Mouse (Mus musculus) CH12.LX (cell line): Measurements from ENCODE around the gene Smarca4. TPM values are rescaled to one million over a fixed set of nuclear protein-coding genes. Genes with fewer than 3 reads are reported as not detected.

ENCODE experiments used
- DNase-seq: peaks from one replicate; pipeline ENCODE4 v3.0.0-alpha.2; 2013; ENCODE audit errors: extremely low read depth
- H3K27ac ChIP-seq: 2 replicates; pipeline ENCODE4 v1.5.1; 2012; ENCODE audit warnings: low read depth, mild to moderate bottlenecking, control low read depth, moderate library complexity; ENCODE audit not compliant: insufficient read depth
- H3K27me3 ChIP-seq: replicated peaks from 2 replicates; pipeline ENCODE3; 2012; ENCODE audit warnings: inconsistent platforms
- H3K36me3 ChIP-seq, 2 experiments: replicated peaks in 1 of 2; 2 replicates each; pipeline versions ENCODE3 to v1.6.1; 2012; ENCODE audit warnings: inconsistent platforms in 1 of 2, low read length in 1 of 2, mild to moderate bottlenecking in 1 of 2, mixed read lengths in 1 of 2, moderate library complexity in 1 of 2; ENCODE audit not compliant: control insufficient read depth in 1 of 2, insufficient read depth in 1 of 2
- H3K4me1 ChIP-seq, 2 experiments: 2 replicates each; pipeline ENCODE4 v1.6.1; 2012; ENCODE audit warnings: inconsistent platforms in 1 of 2, moderate library complexity in 1 of 2; ENCODE audit not compliant: insufficient read depth in 2 of 2, control insufficient read depth in 1 of 2
- H3K4me2 ChIP-seq: 2 replicates; pipeline ENCODE4 v1.6.1; 2012; ENCODE audit warnings: low read depth, mild to moderate bottlenecking, control low read depth; ENCODE audit not compliant: poor library complexity, insufficient read depth, severe bottlenecking
- H3K4me3 ChIP-seq, 3 experiments: fragments of 150-350 bp in 1 of 3; sonication (generic) in 1 of 3; replicated peaks in 1 of 3; 2 replicates each; pipeline versions ENCODE3 to v1.5.1; 2011 to 2012; ENCODE audit warnings: low read depth in 2 of 3, low read length in 2 of 3, mild to moderate bottlenecking in 2 of 3, moderate library complexity in 2 of 3, control low read depth in 1 of 3, improper control_type of control experiment in 1 of 3, inconsistent platforms in 1 of 3, mixed read lengths in 1 of 3; ENCODE audit not compliant: poor library complexity in 1 of 3
- H3K79me2 ChIP-seq: replicated peaks from 2 replicates; pipeline ENCODE4 v1.6.1; 2012; ENCODE audit warnings: mild to moderate bottlenecking, moderate library complexity; ENCODE audit not compliant: control insufficient read depth, poor library complexity, insufficient read depth, severe bottlenecking; ENCODE audit errors: extremely low read depth
- H3K9ac ChIP-seq: 2 replicates; pipeline ENCODE4 v1.6.1; 2012; ENCODE audit warnings: low read depth, mild to moderate bottlenecking, control low read depth, moderate library complexity; ENCODE audit not compliant: insufficient read depth
- H3K9me3 ChIP-seq: replicated peaks from 2 replicates; pipeline ENCODE3; 2012; ENCODE audit warnings: low read length, inconsistent platforms, mixed read lengths
- BHLHE40 ChIP-seq: IDR thresholded peaks from 2 replicates; pipeline ENCODE4 v1.6.1; 2011; ENCODE audit warnings: mild to moderate bottlenecking, low read depth, low read length, improper control_type of control experiment
- CHD2 ChIP-seq: IDR thresholded peaks from 2 replicates; pipeline ENCODE4 v1.6.1; 2011; ENCODE audit warnings: low read length, improper control_type of control experiment
- ELF1 ChIP-seq: IDR thresholded peaks from 2 replicates; pipeline ENCODE4 v1.6.1; 2014; ENCODE audit warnings: low read depth, mild to moderate bottlenecking, inconsistent platforms, low read length, improper control_type of control experiment
- EP300 ChIP-seq: IDR thresholded peaks from 2 replicates; pipeline ENCODE4 v1.6.1; 2011; ENCODE audit warnings: low read length, improper control_type of control experiment
- ETS1 ChIP-seq: conservative IDR thresholded peaks from 2 replicates; pipeline ENCODE4 v1.6.1; 2012; ENCODE audit warnings: low read depth, mild to moderate bottlenecking, inconsistent platforms, low read length, improper control_type of control experiment, moderate library complexity
- GABPA ChIP-seq: IDR thresholded peaks from 2 replicates; pipeline ENCODE4 v1.6.1; 2012; ENCODE audit warnings: low read depth, low read length, improper control_type of control experiment, inconsistent platforms; ENCODE audit not compliant: insufficient replicate concordance
- HCFC1 ChIP-seq: IDR thresholded peaks from 2 replicates; pipeline ENCODE4 v1.6.1; 2012; ENCODE audit warnings: low read depth, mild to moderate bottlenecking, inconsistent platforms, low read length, improper control_type of control experiment
- MAFK ChIP-seq: IDR thresholded peaks from 2 replicates; pipeline ENCODE4 v1.6.1; 2011; ENCODE audit warnings: low read length, improper control_type of control experiment; ENCODE audit not compliant: insufficient replicate concordance
- MAX ChIP-seq: IDR thresholded peaks from 2 replicates; pipeline ENCODE4 v1.6.1; 2011; ENCODE audit warnings: low read length, improper control_type of control experiment
- MAZ ChIP-seq: IDR thresholded peaks from 2 replicates; pipeline ENCODE4 v1.6.1; 2012; ENCODE audit warnings: low read depth, mild to moderate bottlenecking, inconsistent platforms, low read length, improper control_type of control experiment, moderate library complexity
- MYC ChIP-seq: IDR thresholded peaks from 2 replicates; pipeline ENCODE4 v1.6.1; 2011; ENCODE audit warnings: low read depth, mild to moderate bottlenecking, improper control_type of control experiment, low read length
- NELFE ChIP-seq: IDR thresholded peaks from 2 replicates; pipeline ENCODE4 v1.6.1; 2011; ENCODE audit warnings: low read depth, low read length, improper control_type of control experiment
- TCF12 ChIP-seq: IDR thresholded peaks from 2 replicates; pipeline ENCODE4 v1.6.1; 2014; ENCODE audit warnings: low read depth, mild to moderate bottlenecking, inconsistent platforms, low read length, improper control_type of control experiment
- UBTF ChIP-seq: IDR thresholded peaks from 2 replicates; pipeline ENCODE4 v1.6.1; 2012; ENCODE audit warnings: low read depth, mild to moderate bottlenecking, inconsistent platforms, low read length, improper control_type of control experiment, moderate library complexity
- USF2 ChIP-seq: conservative IDR thresholded peaks from 2 replicates; pipeline ENCODE4 v1.6.1; 2011; ENCODE audit warnings: low read depth, low read length, improper control_type of control experiment
- ZMIZ1 ChIP-seq: IDR thresholded peaks from 2 replicates; pipeline ENCODE4 v1.6.1; 2012; ENCODE audit warnings: low read depth, mild to moderate bottlenecking, inconsistent platforms, low read length, improper control_type of control experiment
- dilution Hi-C: fragments of 300-500 bp; cut with MboI; formaldehyde crosslinking; loops from 2 replicates; pipeline ENCODE4 v1.14.3; 2020; ENCODE audit warnings: low sequenced_read_pairs; ENCODE audit not compliant: extremely low pct_unique_long_range_greater_than_20kb, extremely low pct_ligation_motif_present
- in situ Hi-C: fragments of 300-500 bp; cut with MboI; formaldehyde crosslinking; loops from 3 replicates; pipeline ENCODE4 v1.14.3; 2019; ENCODE audit warnings: low sequenced_read_pairs, low pct_ligation_motif_present, low pct_unique_long_range_greater_than_20kb, mixed read lengths
- polyA plus RNA-seq: library from polyadenylated mRNA; unstranded; fragments of >175 nt; gene quantifications from 2 replicates; pipeline ENCODE4 v1.2.1, GENCODE M21; 2012; ENCODE audit warnings: low read depth; ENCODE audit not compliant: insufficient read length
- total RNA-seq, 2 experiments: library from RNA; depleted of rRNA; stranded (reverse); fragments of 300-350 nt in 1 of 2; fragments of >200 nt in 1 of 2; gene quantifications; 2 replicates each; pipeline ENCODE4 v1.2.3; 2012 to 2014

Gene Smarca4
- total and polyA plus RNA-seq, 3 experiments = 33.8 to 86.2 (median 74.3) TPM

DNA sequence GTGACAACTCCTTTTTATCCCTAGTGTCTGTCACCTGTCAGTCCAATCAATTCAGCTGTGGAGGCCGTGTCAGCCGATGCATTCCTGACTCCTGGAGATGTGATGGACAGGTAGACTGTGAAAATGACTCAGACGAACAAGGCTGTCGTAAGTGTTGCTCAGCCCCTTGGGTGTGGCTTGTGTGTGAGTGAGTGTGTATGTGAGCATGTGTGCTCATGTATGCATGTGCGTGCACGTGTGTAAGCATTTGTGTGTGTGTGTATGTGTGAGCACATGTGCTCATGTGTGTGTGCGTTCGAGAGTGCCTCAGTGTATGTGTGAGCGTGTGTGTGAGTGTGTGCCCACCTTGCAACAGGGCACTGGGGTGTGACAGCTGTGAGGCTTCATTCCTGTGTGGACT is 116.3 kb downstream of the Smarca4 start:
- DNase-seq = no peak
- Histone ChIP-seq H3K9me3 (peaks cover 23% of the 10 kb centered on the region), H3K27me3 (no peaks in the 10 kb centered on the region), H3K27ac (no peak overlapping the region), H3K36me3 (peaks cover 51 to 90% of the 10 kb centered on the region in 2 experiments), H3K4me1 (peaks cover 6 to 24% of the 10 kb centered on the region in 2 experiments), H3K4me2 (no peak overlapping the region), H3K79me2 (peaks cover 37% of the 10 kb centered on the region), H3K4me3 (no peak overlapping the region), H3K9ac (no peak overlapping the region)
- in situ Hi-C loops = no loop called here
- dilution Hi-C loops = no loop called here
- TF ChIP-seq ETS1 = no peak
- no peak for TF ChIP-seq MAZ
- no peak for TF ChIP-seq EP300
- TF ChIP-seq ELF1 = no peak
- TF ChIP-seq USF2 = no peak
- TF ChIP-seq MAX = no peak
- no peak for TF ChIP-seq NELFE
- TF ChIP-seq GABPA = no peak

DNA sequence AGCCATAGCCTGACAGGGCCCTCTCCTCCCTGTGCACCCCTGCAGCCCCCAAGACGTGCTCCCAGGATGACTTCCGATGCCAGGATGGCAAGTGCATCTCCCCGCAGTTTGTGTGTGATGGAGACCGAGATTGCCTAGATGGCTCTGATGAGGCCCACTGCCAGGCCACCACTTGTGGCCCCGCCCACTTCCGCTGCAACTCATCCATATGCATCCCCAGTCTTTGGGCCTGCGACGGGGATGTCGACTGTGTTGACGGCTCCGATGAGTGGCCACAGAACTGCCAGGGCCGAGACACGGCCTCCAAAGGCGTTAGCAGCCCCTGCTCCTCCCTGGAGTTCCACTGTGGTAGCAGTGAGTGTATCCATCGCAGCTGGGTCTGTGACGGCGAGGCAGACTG is 117.5 kb downstream of the Smarca4 start:
- no peak for DNase-seq
- no peak overlapping the region for H3K4me2 ChIP-seq
- H3K9me3 ChIP-seq = peaks cover 23% of the 10 kb centered on the region
- H3K36me3 ChIP-seq = peaks cover 60 to 93% of the 10 kb centered on the region in 2 experiments
- dilution Hi-C loops (no loop called here), in situ Hi-C loops (no loop called here)
- no peak for TF ChIP-seq MAFK
- TF ChIP-seq MYC = no peak
- no peak for TF ChIP-seq CHD2
- TF ChIP-seq HCFC1 = no peak
- no peak for TF ChIP-seq BHLHE40
- TF ChIP-seq TCF12 = no peak
- no peak for TF ChIP-seq UBTF
- TF ChIP-seq ZMIZ1 = no peak
- no peak overlapping the region for H3K9ac ChIP-seq
- peaks cover 6 to 12% of the 10 kb centered on the region in 2 experiments; a peak in 3 of 4 replicates for H3K4me1 ChIP-seq
- H3K27ac ChIP-seq = no peak overlapping the region
- H3K27me3 ChIP-seq = no peaks in the 10 kb centered on the region
- H3K79me2 ChIP-seq = peaks cover 26% of the 10 kb centered on the region
- no peak overlapping the region for H3K4me3 ChIP-seq
